Mouse (Mus musculus) liver, adult 2 months (tissue): ENCODE measurements around the gene Bmi1.

Experiments used
- CTCF ChIP-seq: fragments of 200-500 bp; IDR thresholded peaks from 2 replicates; pipeline ENCODE4 v1.5.1; 2011; ENCODE audit warnings: low read depth, low read length, control low read depth
- POLR2A ChIP-seq: fragments of 200-500 bp; IDR thresholded peaks from 2 replicates; pipeline ENCODE4 v1.6.1; 2011; ENCODE audit warnings: low read length, control low read depth; ENCODE audit not compliant: insufficient read depth; ENCODE audit errors: extremely low read depth

GRCm38 (mm10) chr2:18725880-18726279 lies 49.1 kb downstream of the Bmi1 start:
- no peak for TF ChIP-seq CTCF
- TF ChIP-seq POLR2A: no peak
